Mouse (Mus musculus) hindbrain, postnatal 0 days (tissue): ENCODE measurements at regions not wholly inside any gene's neighbourhood (a gene's known extent, or its start where the extent isn't known, plus 50 kb on each side); places are given as distances from the start of the nearest gene placed in this dataset.

ENCODE experiments used
- ATAC-seq: fragments of 200-750 bp; cut with Nextera tagmentation; 2 replicates; pipeline ENCODE4 v1.8.0; 2017; ENCODE audit warnings: mild to moderate bottlenecking, moderate TSS enrichment, moderate library complexity
- DNase-seq: peaks from one replicate; pipeline ENCODE4 v3.0.0-alpha.2; 2015; ENCODE audit warnings: low spot score
- H3K27ac ChIP-seq: fragments of 300-500 bp; sonication (generic); 2 replicates; pipeline ENCODE4 v1.5.1; 2014; ENCODE audit warnings: mild to moderate bottlenecking
- H3K27me3 ChIP-seq: fragments of 300-500 bp; sonication (generic); 2 replicates; pipeline ENCODE4 v1.6.1; 2014; ENCODE audit warnings: low read length, mixed read lengths; ENCODE audit not compliant: insufficient read depth
- H3K36me3 ChIP-seq: fragments of 300-500 bp; sonication (generic); 2 replicates; pipeline ENCODE4 v1.6.1; 2014; ENCODE audit warnings: low read length, mixed read lengths; ENCODE audit not compliant: insufficient read depth
- H3K4me1 ChIP-seq: fragments of 300-500 bp; sonication (generic); 2 replicates; pipeline ENCODE4 v1.6.1; 2014; ENCODE audit warnings: antibody characterized with exemption, low read length, mixed read lengths; ENCODE audit not compliant: insufficient read depth
- H3K4me2 ChIP-seq: fragments of 300-500 bp; sonication (generic); 2 replicates; pipeline ENCODE4 v1.6.1; 2014; ENCODE audit warnings: low read depth, mild to moderate bottlenecking, low read length, moderate library complexity, mixed read lengths
- H3K4me3 ChIP-seq: fragments of 300-500 bp; sonication (generic); 2 replicates; pipeline ENCODE4 v1.5.1; 2014; ENCODE audit warnings: low read length
- H3K9ac ChIP-seq: fragments of 300-500 bp; sonication (generic); replicated peaks from 2 replicates; pipeline ENCODE4 v1.6.1; 2014; ENCODE audit warnings: mild to moderate bottlenecking, low read length, moderate library complexity, mixed read lengths
- H3K9me3 ChIP-seq: fragments of 300-500 bp; sonication (generic); 2 replicates; pipeline ENCODE4 v1.6.1; 2016; ENCODE audit warnings: low read length, mixed read lengths
- CTCF ChIP-seq: IDR thresholded peaks from 2 replicates; pipeline ENCODE4 v1.5.1; 2016; ENCODE audit warnings: antibody characterized with exemption, control low read depth, low read depth
- whole genome bisulfite sequencing: fragments of 180-500 bp; shearing (Covaris S2); extraction: QIAGEN DNeasy Blood & Tissue Kit; methylation state at CpG from one replicate; pipeline ENCODE4 v1.1.7; 2014; 5-methylcytosine and 5-hydroxymethylcytosine counted together

DNA sequence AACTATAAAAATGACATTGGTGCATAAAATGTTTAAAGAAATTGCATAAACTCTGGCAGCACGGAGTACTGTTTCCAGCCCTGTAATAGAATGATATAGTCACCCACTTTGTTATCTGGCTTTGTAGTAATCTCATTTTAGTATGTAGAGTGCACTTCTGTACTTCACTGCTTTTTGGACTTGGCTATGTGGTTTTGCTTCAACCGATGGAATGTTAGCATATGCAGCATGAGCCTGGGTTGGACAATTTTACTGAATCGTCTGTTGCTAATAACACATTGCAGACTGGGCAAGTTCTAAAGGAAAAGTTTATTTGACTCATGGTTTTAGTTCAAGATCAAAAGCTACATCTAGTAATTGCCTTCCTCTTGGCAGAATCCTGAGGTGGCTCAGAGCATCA, 142.4 kb downstream of the H2al1n start:
- DNase-seq, result no peak
- no peaks in the 10 kb centered on the region for H3K9me3 ChIP-seq
- no peak overlapping the region for H3K27ac ChIP-seq
- H3K27me3 ChIP-seq, result no peaks in the 10 kb centered on the region
- no peak for TF ChIP-seq CTCF
- H3K36me3 ChIP-seq, result no peaks in the 10 kb centered on the region
- H3K9ac ChIP-seq, result no peak overlapping the region
- no peak overlapping the region for H3K4me3 ChIP-seq
- WGBS, result 78% methylated on average over 3 of the region's 3 CpGs
- no peaks in the 10 kb centered on the region for H3K4me1 ChIP-seq
- H3K4me2 ChIP-seq, result no peak overlapping the region
- ATAC-seq, result no peak

DNA sequence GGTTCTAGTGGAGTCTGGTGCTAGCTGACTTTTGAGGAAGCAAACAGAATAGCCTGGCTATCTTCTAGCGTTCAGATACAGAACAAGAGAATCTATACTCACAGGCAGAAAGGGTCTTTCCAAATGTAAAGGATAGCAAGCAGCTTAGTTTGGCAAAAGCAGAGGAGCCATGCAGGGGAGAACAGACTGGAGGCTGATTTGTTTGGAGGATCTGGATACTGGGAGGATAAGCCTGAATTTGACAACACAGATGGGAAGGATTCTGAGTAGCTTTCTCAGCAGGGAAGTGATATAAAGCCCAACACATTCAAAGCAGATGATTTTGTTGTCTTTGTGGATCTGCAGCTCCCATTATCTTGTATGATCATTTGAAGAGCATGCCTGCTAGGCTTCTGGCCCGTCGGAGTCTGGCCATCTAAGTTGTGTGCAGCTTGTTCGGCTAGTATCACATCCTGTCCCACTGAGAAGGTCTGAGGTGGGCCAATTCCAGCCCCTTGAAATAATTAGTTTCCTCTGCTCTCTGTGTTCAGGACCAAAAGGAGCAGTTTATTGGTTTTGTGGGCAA, 145.6 kb downstream of the H2al1n start:
- no peaks in the 10 kb centered on the region for H3K4me1 ChIP-seq
- H3K4me2 ChIP-seq, result no peak overlapping the region
- DNase-seq, result peak; percentile 4
- no peaks in the 10 kb centered on the region for H3K36me3 ChIP-seq
- no peak for TF ChIP-seq CTCF
- H3K9ac ChIP-seq, result no peak overlapping the region
- 66% methylated on average over 4 of the region's 4 CpGs for WGBS
- no peak overlapping the region for H3K4me3 ChIP-seq
- H3K9me3 ChIP-seq, result no peaks in the 10 kb centered on the region
- no peak overlapping the region for H3K27ac ChIP-seq
- ATAC-seq, result no peak
- no peaks in the 10 kb centered on the region for H3K27me3 ChIP-seq
